Mouse (Mus musculus): ENCODE measurements around the gene Whrn.

GRCm38 (mm10) chr4:63443101-63443500 lies 52.7 kb downstream of the Whrn start:
- no peak for TF ChIP-seq POLR2A (IDR thresholded peaks at IDR 0.05; ENCODE audit: insufficient read depth, low read depth, low read length)
- TF ChIP-seq CTCF (IDR thresholded peaks at IDR 0.05; ENCODE audit: insufficient read depth, low read depth, low read length) = no peak
